Mouse (Mus musculus) naive thymus-derived CD4-positive, alpha-beta T cell, adult 2 months (primary cell): Measurements from ENCODE around the gene Itpka.

Experiments used
- DNase-seq: peaks from one replicate; pipeline ENCODE4 v3.0.0-alpha.2; 2011; ENCODE audit warnings: low read depth

Itpka gene

GRCm38 (mm10) chr2:119757601-119758100, 15.5 kb downstream of the Itpka start:
- DNase-seq: peak; percentile 16

- DNase-seq: no peak
Observed at GRCm38 (mm10) chr2:119758101-119758843, 16.1 kb downstream of the Itpka start.

GRCm38 (mm10) chr2:119758844-119759835, 17.0 kb downstream of the Itpka start:
- peak; percentile 40 for DNase-seq

- DNase-seq: no peak
Observed at GRCm38 (mm10) chr2:119760251-119760650, 18.1 kb downstream of the Itpka start, which contains the start of gene Ltk. Gene Ltk, minus strand, starts transcription at chr2:119760431.

- no peak for DNase-seq
Observed at GRCm38 (mm10) chr2:119762276-119762675, 20.1 kb downstream of the Itpka start.

- no peak for DNase-seq
Observed at GRCm38 (mm10) chr2:119763924-119764323, 21.8 kb downstream of the Itpka start.

- no peak for DNase-seq
Observed at GRCm38 (mm10) chr2:119767246-119767645, 25.1 kb downstream of the Itpka start.

- DNase-seq: peak; percentile 83
Observed at GRCm38 (mm10) chr2:119787206-119787883, 45.2 kb downstream of the Itpka start, which contains the start of gene Rpap1. Gene Rpap1, minus strand, starts transcription at chr2:119787537.

GRCm38 (mm10) chr2:119789996-119790395, 47.9 kb downstream of the Itpka start:
- DNase-seq: no peak

- no peak for DNase-seq
Observed at GRCm38 (mm10) chr2:119797279-119797783, 55.2 kb downstream of the Itpka start, which contains the start of gene Tyro3. Gene Tyro3, plus strand, starts transcription at chr2:119797733.

- DNase-seq: peak; percentile 59
Observed at GRCm38 (mm10) chr2:119798246-119798927, 56.2 kb downstream of the Itpka start.

GRCm38 (mm10) chr2:119799181-119799960, 57.2 kb downstream of the Itpka start:
- peak; percentile 55 for DNase-seq

- DNase-seq: peak; percentile 68
Observed at GRCm38 (mm10) chr2:119799961-119800550, 57.9 kb downstream of the Itpka start.
